Mouse (Mus musculus) left cerebral cortex, postnatal 10 days (tissue): ENCODE measurements at regions not wholly inside any gene's neighbourhood (a gene's known extent, or its start where the extent isn't known, plus 50 kb on each side); places are given as distances from the start of the nearest gene placed in this dataset.
A peak's percentile ranks its signal among the peaks of the same experiment; 100 is the strongest.

Source experiments
- DNase-seq, 2 experiments: peaks; one replicate each; pipeline ENCODE4 v3.0.0; 2021 to 2022; ENCODE audit warnings: low spot score in 2 of 2, mixed read lengths in 1 of 2; ENCODE audit errors: extremely low spot score in 1 of 2
- intact Hi-C: fragments of 180-260 bp; cut with DNase I; formaldehyde crosslinking; loops from one replicate; pipeline ENCODE4 v1.15.1; 2025

DNA sequence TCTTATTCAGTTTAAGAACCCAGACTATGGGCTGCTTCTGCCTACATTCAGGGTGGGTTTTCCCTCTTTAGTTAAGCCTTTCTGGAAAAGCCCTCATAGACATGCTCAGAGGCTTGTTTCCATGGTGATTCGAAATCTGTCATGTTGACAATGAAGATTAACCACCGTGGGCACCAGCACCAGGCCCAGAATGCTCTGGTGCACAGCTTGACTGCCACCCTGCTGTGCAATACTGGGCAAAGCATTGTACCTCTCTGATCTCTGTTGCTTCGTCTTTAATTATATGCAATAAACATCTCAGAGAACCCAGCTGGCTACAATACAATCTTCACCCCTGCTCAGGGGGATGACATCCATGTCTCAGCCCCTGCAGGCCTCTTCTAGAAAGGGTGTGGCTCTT lies 96.4 kb downstream of the Chst1 start:
- DNase-seq = peak in 1 of 2 experiments; percentile 38

DNA sequence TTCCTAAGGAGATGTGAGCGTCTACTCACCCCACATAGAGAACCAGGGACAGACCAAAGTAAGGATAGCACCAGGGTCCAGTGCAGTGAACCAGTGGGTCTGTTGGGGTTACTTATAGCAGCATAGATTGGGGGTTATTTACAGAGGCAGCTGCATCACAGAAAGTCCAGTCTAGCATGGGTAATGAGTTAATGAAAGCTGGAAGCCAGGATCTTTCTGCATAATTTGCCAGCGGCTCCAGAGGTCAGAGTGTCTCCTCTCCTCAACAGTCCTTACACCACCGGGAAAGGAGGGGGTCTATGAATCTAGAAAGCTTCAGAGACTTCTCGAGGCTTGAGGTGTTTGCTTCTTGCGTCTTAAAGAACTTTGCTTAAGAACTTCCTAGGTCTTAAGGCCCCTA lies 98.2 kb downstream of the Chst1 start:
- intact Hi-C loops = loop anchor here (10.0 kb wide), 1 partner anchor 213 kb away; no protein-coding TSS in a partner anchor
- DNase-seq = no peak

More for the DNA sequence above, 96.4 kb downstream of the Chst1 start:
- intact Hi-C loops = loop anchor here (10.0 kb wide), 1 partner anchor 211 kb away; no protein-coding TSS in a partner anchor

DNA sequence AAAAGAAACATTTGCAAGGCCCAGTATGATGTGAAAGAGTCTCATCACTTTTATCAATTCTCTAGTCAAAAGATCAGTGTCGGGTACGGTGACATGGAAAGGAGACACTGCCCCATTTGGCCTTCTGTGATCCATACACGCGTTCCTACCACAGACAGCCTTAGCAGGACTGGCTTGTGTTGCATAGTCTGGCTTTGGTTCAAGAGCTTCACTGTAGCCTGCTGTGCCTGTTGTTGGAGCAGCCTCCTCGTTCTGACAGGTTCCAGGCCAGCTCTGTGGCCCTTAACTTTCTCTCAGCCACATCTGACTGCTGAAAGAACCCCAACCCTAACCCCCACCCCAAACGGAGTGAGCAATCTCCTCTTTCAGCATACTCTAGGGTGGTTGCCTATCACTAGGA lies 99.9 kb downstream of the Chst1 start:
- DNase-seq = peak in 1 of 2 experiments; percentile 40
- intact Hi-C loops = loop anchor here (10.0 kb wide), 1 partner anchor 215 kb away; no protein-coding TSS in a partner anchor

DNA sequence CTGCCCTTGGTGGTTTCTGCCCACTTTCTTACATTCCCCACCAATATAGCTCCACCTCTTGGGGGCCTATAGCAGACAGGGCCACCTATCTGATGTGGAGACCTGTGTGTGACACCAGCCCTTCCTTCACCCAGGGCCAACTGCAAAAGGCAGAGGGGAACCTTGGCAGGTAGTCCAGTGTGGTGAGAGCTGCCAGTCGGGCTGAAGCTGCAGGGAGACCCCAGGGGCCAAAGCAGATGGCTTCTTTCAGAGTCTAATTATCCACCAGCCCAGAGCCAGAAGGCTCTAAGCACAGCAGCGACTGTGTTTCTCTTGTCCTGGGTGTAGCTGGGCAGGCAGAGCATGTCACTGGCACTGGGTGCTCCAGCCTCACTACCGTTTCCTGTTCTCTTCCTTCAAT lies 104.5 kb downstream of the Chst1 start:
- no peak for DNase-seq
- intact Hi-C loops = no loop called here

DNA sequence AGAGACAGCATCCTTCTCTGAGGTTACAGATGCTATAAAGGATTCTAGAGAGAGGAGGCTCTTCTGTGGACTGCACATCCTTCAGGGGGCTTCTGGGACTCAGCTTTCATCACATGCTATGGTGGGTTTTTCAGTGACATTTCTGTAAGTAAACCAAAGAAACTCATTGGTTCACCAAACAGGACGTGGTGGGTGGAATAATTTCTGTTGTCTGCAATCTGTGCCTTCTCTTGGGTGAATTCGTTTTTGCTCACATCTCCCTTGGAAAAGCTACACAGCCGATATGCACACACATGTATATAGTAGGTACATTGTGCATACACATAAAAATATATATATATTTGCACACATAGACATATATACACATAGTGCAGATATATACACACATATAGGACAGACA lies 110.2 kb downstream of the Chst1 start:
- intact Hi-C loops = no loop called here
- no peak for DNase-seq

DNA sequence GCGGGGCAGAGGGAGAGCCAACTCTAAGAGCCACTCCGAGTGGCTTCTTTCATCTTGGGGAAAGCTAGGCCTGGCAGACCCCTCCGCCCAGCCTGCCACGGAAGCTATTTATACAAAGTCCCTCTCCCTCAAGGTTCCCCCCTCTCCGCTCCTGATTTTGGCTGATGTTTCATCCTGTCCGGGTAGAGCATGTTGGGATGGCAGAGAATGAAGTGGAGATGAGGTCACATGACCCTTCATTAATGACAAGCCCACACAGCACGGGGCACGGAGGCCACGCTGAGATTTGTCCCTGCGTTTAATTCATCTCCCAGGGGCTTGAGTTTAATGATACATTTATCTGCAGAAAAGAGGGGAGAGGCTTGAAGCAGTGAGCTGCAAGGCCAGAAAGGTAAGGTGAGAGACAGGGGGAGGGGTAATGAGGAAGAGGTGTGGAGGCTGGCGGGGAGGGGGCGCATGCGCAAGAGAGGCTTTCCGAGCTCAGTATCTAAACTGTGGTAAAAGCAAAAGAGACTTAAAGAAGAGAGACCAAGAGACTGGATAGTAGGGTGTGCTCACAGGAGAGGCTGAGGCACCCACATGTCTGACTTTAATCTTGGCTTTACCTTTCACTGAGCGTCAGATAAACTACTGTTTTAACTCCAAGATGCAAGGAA lies 111.7 kb downstream of the Chst1 start:
- DNase-seq = no peak
- intact Hi-C loops = no loop called here

DNA sequence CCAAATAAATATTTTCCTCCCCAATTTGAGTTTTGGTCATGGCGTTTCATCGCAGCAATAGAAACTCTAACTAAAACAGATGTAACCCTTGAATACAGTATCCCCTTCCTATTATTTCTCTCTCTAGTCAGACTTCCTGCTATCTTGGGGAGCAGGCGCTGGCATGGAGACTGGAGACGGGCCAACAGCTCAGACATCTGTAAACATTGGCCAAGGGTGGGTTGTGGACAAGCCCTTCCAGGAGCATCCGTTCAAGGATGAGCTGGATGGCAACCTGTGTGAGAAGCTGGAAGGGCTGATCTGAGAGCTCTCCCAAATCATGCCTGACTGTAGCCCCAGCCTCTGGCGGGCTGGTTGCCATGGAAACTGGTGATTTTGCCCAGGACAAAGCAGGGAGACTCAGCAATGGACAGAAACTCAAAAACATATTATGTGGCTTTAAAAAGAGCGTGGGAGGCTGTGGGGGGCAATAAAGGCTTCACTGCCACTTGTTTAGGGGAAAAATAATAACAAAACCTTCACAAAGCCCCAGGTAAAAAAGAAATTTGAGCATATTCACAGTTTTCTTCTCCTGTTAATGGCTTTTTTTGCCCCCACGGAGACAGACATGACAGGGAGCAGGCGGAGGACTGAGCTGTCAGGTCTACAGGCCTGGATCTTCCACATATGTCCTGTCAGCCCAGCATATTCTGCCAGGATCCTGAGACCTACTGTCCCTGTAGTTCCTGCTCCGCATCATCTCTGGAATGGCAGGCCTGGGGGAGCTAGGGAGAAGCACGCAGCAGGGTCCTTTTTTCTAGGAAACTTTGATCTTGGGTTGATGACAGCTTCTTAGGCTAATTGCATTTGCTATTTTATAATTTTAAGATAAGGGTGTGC lies 113.0 kb downstream of the Chst1 start:
- DNase-seq = peak; percentile 54 to 59
- intact Hi-C loops = no loop called here

DNA sequence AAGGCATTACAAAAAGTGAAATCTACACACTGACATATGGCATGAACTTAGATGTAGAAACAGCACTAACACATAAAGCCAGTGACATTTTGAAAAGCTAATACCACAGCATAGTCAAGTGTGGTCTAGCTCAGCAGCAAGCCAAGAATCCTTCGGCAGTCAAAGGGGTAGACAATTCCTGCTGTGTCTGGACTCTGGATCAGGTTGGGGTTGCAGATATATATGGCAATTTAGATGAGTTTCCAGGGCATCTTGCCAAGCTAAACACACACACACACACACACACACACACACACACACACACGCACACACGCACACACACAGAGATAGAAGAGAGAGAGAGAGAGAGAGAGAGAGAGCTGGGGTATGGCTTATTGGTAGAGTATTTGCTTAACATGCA lies 118.2 kb downstream of the Chst1 start:
- no peak for DNase-seq

DNA sequence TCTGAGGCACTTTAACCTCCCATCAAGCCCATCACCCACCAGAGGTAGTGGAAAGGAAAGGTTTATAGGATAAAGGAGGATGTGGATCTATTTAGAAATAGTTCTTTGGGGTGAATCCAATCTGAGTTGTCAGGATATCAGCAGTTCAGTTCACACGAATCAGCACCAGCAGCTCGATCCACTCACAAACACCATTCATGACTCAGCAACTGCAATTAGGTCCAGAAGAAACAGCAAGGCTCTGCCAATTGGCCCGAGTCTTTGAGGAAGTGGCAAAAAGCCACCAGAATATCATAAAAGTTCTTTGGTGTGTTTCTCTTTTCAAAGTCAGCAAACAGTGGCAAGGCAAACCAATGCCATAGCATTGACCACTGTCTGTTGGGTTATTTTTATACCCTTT lies 122.4 kb downstream of the Chst1 start:
- intact Hi-C loops = no loop called here
- no peak for DNase-seq

More for the DNA sequence above, 118.2 kb downstream of the Chst1 start:
- intact Hi-C loops = no loop called here

DNA sequence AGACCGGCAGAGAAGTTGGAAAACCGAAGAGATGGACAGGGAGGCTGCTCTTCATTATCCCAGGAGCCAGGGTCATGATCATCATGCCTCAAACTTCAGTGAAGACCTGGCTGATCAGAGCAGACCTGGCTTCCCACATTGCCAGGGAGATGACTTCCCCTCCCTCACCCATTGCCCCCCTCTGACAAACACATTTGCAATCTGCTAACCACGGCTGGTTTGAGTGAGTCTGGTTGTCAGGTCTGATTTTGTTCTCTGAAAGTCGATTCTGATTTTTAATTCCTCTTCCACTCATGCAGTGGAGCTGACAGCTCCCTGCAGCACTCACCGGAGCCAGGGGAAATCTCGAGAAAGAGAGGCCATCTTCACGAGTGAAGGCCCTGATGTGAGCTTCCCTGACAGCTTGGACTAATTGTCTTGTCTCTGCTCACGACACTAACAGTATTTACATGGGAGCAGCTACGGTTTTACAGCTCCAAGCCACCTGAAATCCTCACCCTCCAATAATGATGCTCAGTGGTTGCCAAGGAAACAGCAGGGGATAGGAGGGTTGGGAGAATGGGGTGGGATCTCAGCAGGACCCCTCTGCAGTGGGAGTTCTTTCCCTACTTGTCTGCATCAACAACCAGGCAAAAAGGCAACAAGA lies 124.2 kb downstream of the Chst1 start:
- no peak for DNase-seq
- intact Hi-C loops = no loop called here

DNA sequence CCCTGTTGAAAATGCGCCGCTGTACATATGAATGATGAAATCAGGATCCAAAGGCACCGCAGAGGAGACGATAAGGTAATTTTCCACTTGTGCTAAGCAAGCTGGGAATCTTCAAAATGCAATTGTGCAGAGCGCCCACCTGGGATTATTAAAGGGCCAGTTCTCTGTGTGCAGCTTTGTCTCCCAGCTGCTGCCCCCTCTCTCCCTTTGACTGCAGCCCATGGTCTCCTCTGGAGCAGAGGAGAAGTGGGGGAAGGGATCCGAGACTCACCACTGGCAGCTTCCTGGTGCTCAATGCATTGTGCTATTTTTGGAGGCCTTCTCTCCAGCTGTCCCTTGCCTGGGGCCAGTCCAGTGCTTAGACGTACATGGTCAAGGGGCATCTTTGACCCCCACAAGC lies 127.1 kb downstream of the Chst1 start:
- no peak for DNase-seq
- intact Hi-C loops = no loop called here

DNA sequence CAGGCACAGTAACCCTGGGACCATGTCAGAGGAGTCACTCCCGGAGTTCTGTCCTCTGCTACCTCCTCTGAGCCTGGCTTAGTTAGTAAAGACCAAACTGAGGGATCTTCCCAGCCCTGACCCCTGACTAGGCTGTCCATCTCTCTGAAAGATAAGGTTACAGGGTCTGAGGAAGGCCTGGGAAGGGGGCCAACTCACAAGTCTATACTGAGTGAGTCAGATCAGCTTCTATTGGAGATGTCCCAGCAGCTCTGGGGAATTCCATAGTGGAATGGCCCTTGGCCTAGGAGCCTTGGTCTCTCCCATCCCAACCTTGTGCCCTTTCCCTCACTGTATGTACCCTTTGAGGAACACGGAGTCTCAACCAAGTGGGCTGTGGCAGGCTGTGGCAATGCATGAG lies 127.7 kb downstream of the Chst1 start:
- intact Hi-C loops = no loop called here
- DNase-seq = no peak

DNA sequence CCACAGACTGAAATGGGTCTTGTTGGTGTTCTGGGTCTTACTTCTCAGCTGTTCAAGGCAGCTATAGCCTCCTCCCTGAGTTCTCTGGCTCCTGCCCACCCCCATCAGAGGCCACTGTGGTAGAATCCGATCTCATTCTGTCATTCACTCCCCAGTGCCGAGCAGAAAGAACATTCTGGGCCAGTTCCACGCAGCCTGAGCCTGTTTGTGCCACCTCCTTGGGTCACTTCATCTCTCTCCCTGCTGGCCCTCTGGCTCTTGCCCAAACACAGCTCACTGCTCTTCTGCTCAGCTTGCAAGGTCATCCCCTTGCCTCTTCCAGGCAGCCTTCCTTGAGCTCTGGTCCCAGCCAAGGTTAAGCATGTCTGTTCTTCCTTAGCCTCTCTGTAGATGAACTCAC lies 128.9 kb downstream of the Chst1 start:
- DNase-seq = no peak
- intact Hi-C loops = no loop called here

DNA sequence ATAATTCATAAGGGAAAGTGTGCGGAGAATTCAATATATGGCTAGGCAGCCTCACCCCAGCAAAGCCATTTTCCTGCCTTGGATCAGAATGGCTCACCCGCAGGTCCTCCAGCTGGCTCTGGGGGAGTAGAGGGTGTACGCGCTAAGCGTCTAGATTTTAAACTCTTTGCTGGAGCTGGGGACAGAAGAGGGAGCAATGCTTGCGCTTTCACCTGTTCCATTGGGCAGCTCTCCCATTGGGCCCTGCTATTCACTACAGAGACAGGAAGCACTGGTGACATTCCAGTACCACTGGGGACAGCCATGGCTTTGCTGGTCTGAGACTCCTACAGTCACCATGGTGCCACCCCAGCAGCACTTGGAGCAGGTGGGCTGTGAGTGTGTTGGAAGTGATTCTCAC lies 130.9 kb downstream of the Chst1 start:
- intact Hi-C loops = no loop called here
- DNase-seq = no peak

DNA sequence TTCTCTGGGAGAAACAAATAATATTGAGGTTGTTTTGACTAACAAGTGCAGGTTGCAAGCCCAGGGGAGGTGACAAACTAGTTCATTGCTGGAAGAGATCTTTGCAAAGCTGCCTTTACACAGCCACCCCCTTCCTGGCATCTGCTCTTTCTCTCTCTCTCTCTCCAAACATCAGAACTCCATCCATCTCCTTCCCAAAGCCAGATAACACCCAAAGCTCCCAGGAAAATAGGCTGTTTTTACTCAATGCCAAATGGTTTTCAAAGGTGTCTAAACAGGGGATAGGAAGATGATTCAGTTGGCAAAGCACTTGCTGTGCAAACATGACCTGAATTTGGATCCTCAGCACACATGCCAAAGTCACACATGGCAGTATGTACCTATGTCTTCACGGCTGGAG lies 133.9 kb downstream of the Chst1 start:
- intact Hi-C loops = no loop called here
- no peak for DNase-seq

DNA sequence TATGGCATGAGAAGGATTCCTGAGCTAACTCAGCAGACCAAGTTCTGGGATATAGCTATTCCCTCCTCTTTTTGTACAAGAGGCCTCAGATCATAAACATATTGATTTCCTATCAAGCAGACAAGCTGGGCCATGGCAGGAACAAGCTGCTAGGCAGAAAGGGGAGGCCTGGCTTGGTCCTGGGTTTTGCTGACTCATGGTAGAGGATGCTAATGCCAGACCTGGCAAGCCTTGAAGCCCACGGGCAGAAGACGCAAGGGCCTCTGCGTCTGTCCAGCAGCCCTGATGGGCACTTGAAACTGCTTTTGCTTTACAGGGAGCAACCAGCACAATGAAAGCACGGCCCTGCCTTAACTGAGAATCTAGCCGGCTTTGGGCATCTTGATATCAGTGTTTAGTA lies 136.3 kb downstream of the Chst1 start:
- DNase-seq = no peak
- intact Hi-C loops = no loop called here

DNA sequence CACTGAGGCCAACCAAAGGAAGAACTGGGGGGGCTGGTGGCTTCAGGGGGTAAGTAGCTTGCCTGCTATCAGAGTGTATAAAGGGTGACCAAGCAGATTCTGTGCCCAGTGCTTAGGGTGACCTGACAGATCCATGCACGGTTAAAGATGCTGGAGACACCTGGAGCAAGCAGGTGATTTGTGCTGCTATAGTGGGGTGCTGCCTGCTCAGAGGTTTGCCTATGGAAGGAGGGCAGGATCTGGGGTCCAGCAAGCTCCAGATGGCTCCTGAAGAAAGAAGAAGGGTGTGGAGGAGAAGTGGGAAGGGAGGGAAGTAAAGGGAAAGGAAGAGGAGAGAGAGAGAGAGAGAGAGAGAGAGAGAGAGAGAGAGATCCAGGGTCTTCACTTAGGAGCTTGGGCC lies 137.8 kb downstream of the Chst1 start:
- intact Hi-C loops = no loop called here
- DNase-seq = no peak

DNA sequence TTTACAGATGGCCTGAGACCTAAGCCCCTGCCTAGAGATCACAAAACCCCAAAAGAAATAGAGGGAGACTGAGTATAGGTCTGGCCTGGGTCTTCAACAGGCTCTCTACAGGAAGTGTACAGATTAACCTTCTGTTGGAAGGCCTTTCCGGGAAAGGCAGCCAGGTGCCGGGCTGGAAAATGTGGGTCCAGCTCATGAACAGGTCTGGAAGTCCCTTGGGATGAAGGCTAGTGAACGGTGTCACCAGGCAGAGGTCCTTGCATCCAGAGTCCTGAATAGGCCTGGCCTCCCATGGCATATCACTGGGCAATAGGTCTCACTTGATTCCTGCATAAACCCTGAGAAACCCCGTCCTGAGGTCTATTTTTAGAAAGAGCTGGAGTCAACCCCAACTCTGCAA lies 140.1 kb downstream of the Chst1 start:
- DNase-seq = no peak
- intact Hi-C loops = no loop called here

DNA sequence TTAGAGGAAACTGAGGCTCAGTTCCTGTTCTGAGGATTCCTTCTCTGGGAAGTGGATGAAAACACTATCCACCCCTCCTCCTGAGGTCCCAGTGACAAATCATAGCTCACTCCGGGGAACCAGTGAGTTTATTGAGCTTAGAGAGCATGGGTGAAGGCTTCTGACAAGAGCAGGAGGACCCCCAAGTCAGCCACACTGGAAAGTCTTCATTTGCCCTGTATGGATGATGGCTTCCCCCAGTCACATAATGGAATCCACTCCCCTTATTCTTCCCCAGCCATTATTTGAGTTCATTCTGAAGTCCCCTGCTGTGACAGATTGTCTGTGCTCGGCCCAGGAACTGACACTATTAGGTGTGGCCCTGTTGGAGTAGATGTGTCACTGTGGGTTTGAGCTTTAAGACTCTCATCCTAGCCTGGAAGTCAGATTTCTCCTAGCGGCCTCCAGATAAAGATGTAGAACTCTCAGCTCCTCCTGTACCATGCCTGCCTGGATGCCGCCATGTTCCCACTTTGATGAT lies 141.3 kb downstream of the Chst1 start:
- no peak for DNase-seq
- intact Hi-C loops = no loop called here

DNA sequence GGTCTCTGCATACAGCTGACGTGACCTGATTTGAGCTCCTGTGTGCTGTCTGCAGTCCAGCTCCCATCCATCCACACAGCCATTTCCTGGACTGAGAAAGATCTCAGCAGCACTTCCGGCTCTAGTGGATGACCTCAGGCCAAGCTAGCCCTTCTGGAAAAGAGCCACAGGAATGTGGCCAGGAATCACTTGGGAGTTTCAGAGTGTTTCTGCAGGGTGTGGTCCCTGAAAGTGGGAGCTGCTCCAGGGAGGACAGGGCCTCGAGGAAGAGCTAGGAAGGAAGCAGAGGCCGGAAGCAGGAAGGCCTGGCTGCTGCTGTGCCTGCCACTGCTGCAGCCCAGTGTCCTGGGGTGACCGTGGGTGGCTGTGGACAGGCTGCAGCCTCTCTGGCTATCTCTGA lies 142.5 kb downstream of the Chst1 start:
- DNase-seq = peak in 1 of 2 experiments; percentile 88
- intact Hi-C loops = no loop called here
